Comparison of ENCODE assay signal across 8 mouse cellular contexts in genomic region chr5:25831624-25832023, GRCm38 (mm10).
DNase-seq lines count a peak whose midpoint lies in the region; ATAC-seq and TF ChIP-seq lines count a peak whose summit lies in the region.

No protein-coding gene starts in this region.

- H3K36me3 ChIP-seq in C2C12 (ENCODE audit: control insufficient read depth, insufficient read depth) (no peaks in the 10 kb centered on the region), G1E (replicated peaks) (peaks cover 23% of the 10 kb centered on the region)
- H3K36me3 ChIP-seq in forebrain, embryonic 16.5 days (ENCODE audit: control insufficient read depth, insufficient read depth), result no peaks in the 10 kb centered on the region
- H3K36me3 ChIP-seq in neural tube, embryonic 12.5 days, result no peaks in the 10 kb centered on the region

- H3K4me3 ChIP-seq in C2C12 (ENCODE audit: insufficient read depth, poor library complexity, severe bottlenecking) (no peak overlapping the region), G1E (ENCODE audit: low read depth, low read length) (no peak overlapping the region)
- H3K4me3 ChIP-seq in forebrain, embryonic 16.5 days (replicated peaks; ENCODE audit: low read length), result no peak overlapping the region
- H3K4me3 ChIP-seq in neural tube, embryonic 12.5 days, result no peak overlapping the region

- peak; percentile 22; the same call in 1 of the 2 replicates for ATAC-seq in G1E (ENCODE audit: extremely low read depth, insufficient number of reproducible peaks, low FRiP score, poor library complexity, severe bottlenecking)
- ATAC-seq in forebrain, embryonic 16.5 days, result peak; percentile 89
- ATAC-seq in neural tube, embryonic 12.5 days (ENCODE audit: low FRiP score, low read depth), result 0 out of 2 replicates have a peak, but pooled peaks have one; percentile 41
- ATAC-seq in erythroblast, adult 5-6 weeks (replicated peaks; ENCODE audit: low FRiP score, poor library complexity, severe bottlenecking), result no peak

- H3ac ChIP-seq in C2C12 (ENCODE audit: control insufficient read depth, insufficient read length, low read depth), result no peak overlapping the region

- DNase-seq in G1E (ENCODE audit: low spot score), result peak; percentile 17
- DNase-seq in cerebellum, adult 18-20 months, result peak; percentile 47 to 57
- peak; percentile 36 for DNase-seq in induced T-regulatory cell, adult 2 months (ENCODE audit: low read depth)
- peak; percentile 71 to 77 for DNase-seq in left cerebral cortex, postnatal 25 days (ENCODE audit: low spot score in 2 of 2)

- H3K79me2 ChIP-seq in C2C12 (ENCODE audit: control insufficient read depth, insufficient read depth), result no peaks in the 10 kb centered on the region

- no peaks in the 10 kb centered on the region for H3K9me3 ChIP-seq in G1E (replicated peaks)
- H3K9me3 ChIP-seq in forebrain, embryonic 16.5 days (ENCODE audit: control insufficient read depth, low read length), result no peaks in the 10 kb centered on the region
- no peaks in the 10 kb centered on the region for H3K9me3 ChIP-seq in neural tube, embryonic 12.5 days

- intact Hi-C loops in left cerebral cortex, postnatal 25 days (cut with DNase I), result loop anchor here (5.0 to 10.0 kb wide), 3 partner anchors 337 to 409 kb away; partner anchors contain the start of gene Kmt2c

- H3K27me3 ChIP-seq in C2C12 (ENCODE audit: control insufficient read depth, insufficient read depth, insufficient read length) (peaks cover 4% of the 10 kb centered on the region), G1E (ENCODE audit: insufficient read depth, low read length) (no peaks in the 10 kb centered on the region)
- H3K27me3 ChIP-seq in forebrain, embryonic 16.5 days (replicated peaks; ENCODE audit: control insufficient read depth, insufficient read depth, low read length), result no peaks in the 10 kb centered on the region
- no peaks in the 10 kb centered on the region for H3K27me3 ChIP-seq in neural tube, embryonic 12.5 days (replicated peaks)

- no peak overlapping the region for H3K27ac ChIP-seq in forebrain, embryonic 16.5 days (ENCODE audit: low read length)
- no peak overlapping the region for H3K27ac ChIP-seq in neural tube, embryonic 12.5 days

- H3K4me1 ChIP-seq in G1E (ENCODE audit: insufficient read depth, low read depth, low read length), result no peaks in the 10 kb centered on the region
- peaks cover 4% of the 10 kb centered on the region; the same call in 1 of the 2 replicates for H3K4me1 ChIP-seq in forebrain, embryonic 16.5 days (replicated peaks; ENCODE audit: control insufficient read depth, insufficient read depth, low read length)
- H3K4me1 ChIP-seq in neural tube, embryonic 12.5 days, result no peaks in the 10 kb centered on the region

- TF ChIP-seq CTCF in C2C12 (IDR thresholded peaks at IDR 0.05; ENCODE audit: control insufficient read depth, insufficient read depth, insufficient read length) (peak; percentile 56), G1E (IDR thresholded peaks at IDR 0.05; ENCODE audit: low read depth, low read length) (peak; percentile 66)

- H3K79me3 ChIP-seq in C2C12 (ENCODE audit: low read depth), result no peaks in the 10 kb centered on the region

- H3K4me2 ChIP-seq in forebrain, embryonic 16.5 days (ENCODE audit: low read length), result no peak overlapping the region
- H3K4me2 ChIP-seq in neural tube, embryonic 12.5 days (replicated peaks), result no peak overlapping the region

- H3K9ac ChIP-seq in forebrain, embryonic 16.5 days (replicated peaks; ENCODE audit: low read depth, low read length), result no peak overlapping the region
- H3K9ac ChIP-seq in neural tube, embryonic 12.5 days, result no peak overlapping the region

- WGBS in forebrain, embryonic 16.5 days, result 72% methylated on average over 5 of the region's 5 CpGs
- WGBS in neural tube, embryonic 12.5 days, result 80% methylated on average over 5 of the region's 5 CpGs

TF ChIP-seq in C2C12, 6 proteins besides CTCF, POLR2A, EP300 and RAD21:
- TF ChIP-seq MYOD1 (IDR thresholded peaks at IDR 0.05; ENCODE audit: control insufficient read depth, insufficient read length, low read depth) (no peak), FOSL1 (IDR thresholded peaks at IDR 0.05; ENCODE audit: insufficient read depth, low read length, poor library complexity, severe bottlenecking) (no peak), USF1 (IDR thresholded peaks at IDR 0.05; ENCODE audit: low read depth) (no peak), MAX (IDR thresholded peaks at IDR 0.05) (no peak), CEBPB (IDR thresholded peaks at IDR 0.05; ENCODE audit: low read depth) (no peak), MYOG (IDR thresholded peaks at IDR 0.05; ENCODE audit: control insufficient read depth, extremely low read depth, insufficient read length) (no peak)

Comparison
In these comparisons a context has a peak if more than half of its experiments do, and no peak if none do; other contexts are left out.
1. DNase-seq: peak in every context shown above with its lines; median percentile 74 in left cerebral cortex, postnatal 25 days; 52 in cerebellum, adult 18-20 months; 36 in induced T-regulatory cell, adult 2 months; 17 in G1E.